Mouse (Mus musculus): ENCODE measurements around the gene Daam1. TPM values are rescaled to one million over a fixed set of nuclear protein-coding genes. Genes with fewer than 3 reads are reported as not detected.
"Not testable (repeated sequence)": the region's sequence is repeated elsewhere in the genome, so short reads cannot be mapped to it uniquely, and the experiment has no call there.

The Daam1 gene
- total RNA-seq, 4 experiments from 2014 or later = 22.6 to 28.0 (median 26.9) TPM

GRCm38 (mm10) chr12:71835966-71836668 is 5.2 kb downstream of the Daam1 start:
- DNase-seq = no peak

GRCm38 (mm10) chr12:71836776-71837175 is 5.9 kb downstream of the Daam1 start:
- peak; percentile 44 for DNase-seq

- no peak for DNase-seq
Measured at GRCm38 (mm10) chr12:71837576-71837975, 6.7 kb downstream of the Daam1 start.

- no peak for DNase-seq
Measured at GRCm38 (mm10) chr12:71838230-71838629, 7.4 kb downstream of the Daam1 start.

GRCm38 (mm10) chr12:71839653-71840052 is 8.8 kb downstream of the Daam1 start:
- no peak for DNase-seq

GRCm38 (mm10) chr12:71840430-71841186 is 9.7 kb downstream of the Daam1 start:
- no peak for DNase-seq

- DNase-seq = no peak
Measured at GRCm38 (mm10) chr12:71842006-71842405, 11.1 kb downstream of the Daam1 start.

GRCm38 (mm10) chr12:71842588-71842987 is 11.7 kb downstream of the Daam1 start:
- no peak for DNase-seq

- no peak for DNase-seq
Measured at GRCm38 (mm10) chr12:71845486-71845885, 14.6 kb downstream of the Daam1 start.

- DNase-seq = not testable (repeated sequence)
Measured at GRCm38 (mm10) chr12:71846416-71846815, 15.5 kb downstream of the Daam1 start.

- DNase-seq = not testable (repeated sequence)
Measured at GRCm38 (mm10) chr12:71847024-71847423, 16.1 kb downstream of the Daam1 start.

- no peak for DNase-seq
Measured at GRCm38 (mm10) chr12:71847617-71848016, 16.7 kb downstream of the Daam1 start.

GRCm38 (mm10) chr12:71848037-71848776 is 17.3 kb downstream of the Daam1 start:
- DNase-seq = no peak

GRCm38 (mm10) chr12:71849051-71849450 is 18.2 kb downstream of the Daam1 start:
- no peak for DNase-seq

GRCm38 (mm10) chr12:71850135-71850534 is 19.3 kb downstream of the Daam1 start:
- no peak for DNase-seq

- no peak for DNase-seq
Measured at GRCm38 (mm10) chr12:71852678-71853077, 21.8 kb downstream of the Daam1 start.

- no peak for DNase-seq
Measured at GRCm38 (mm10) chr12:71853694-71854093, 22.8 kb downstream of the Daam1 start.

- no peak for DNase-seq
Measured at GRCm38 (mm10) chr12:71854191-71854590, 23.3 kb downstream of the Daam1 start.

GRCm38 (mm10) chr12:71855730-71856479 is 25.0 kb downstream of the Daam1 start:
- DNase-seq = peak; percentile 45

GRCm38 (mm10) chr12:71856480-71856754 is 25.5 kb downstream of the Daam1 start:
- no peak for DNase-seq

- no peak for DNase-seq
Measured at GRCm38 (mm10) chr12:71859096-71859495, 28.2 kb downstream of the Daam1 start.

GRCm38 (mm10) chr12:71863846-71864543 is 33.1 kb downstream of the Daam1 start:
- no peak for DNase-seq

Data from adrenal gland, adult 8-10 months (tissue).